Comparison of ENCODE assay signal across 13 mouse cellular contexts in the genomic region with DNA sequence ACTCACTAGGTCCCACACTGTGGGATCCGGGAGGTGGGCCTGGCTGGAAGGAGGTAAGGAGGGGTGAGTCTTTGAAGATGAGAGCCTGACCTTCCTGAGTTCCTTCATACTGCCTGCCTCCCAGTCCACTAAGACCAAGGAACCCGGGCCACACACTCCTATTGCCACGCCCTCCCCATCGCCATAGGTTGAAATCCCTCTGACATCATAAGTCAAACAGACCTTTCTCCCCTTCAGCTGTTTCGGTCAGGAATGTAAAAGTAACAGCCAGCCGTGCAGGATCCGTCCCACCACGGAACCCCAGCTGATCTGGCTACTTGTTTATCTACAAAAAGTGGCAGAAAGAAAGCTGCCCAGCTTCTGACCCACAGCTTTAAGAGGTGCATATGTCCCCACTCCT. TPM values are rescaled to one million over a fixed set of nuclear protein-coding genes. Genes with fewer than 3 reads are reported as not detected.
A peak's percentile ranks its signal among the peaks of the same experiment; 100 is the strongest.
DNase-seq lines count a peak whose midpoint lies in the region; ATAC-seq and TF ChIP-seq lines count a peak whose summit lies in the region.
"Had no signal": no experiment of that assay in that cellular context is flagged by ENCODE, and none has a peak within 500 bp of the region (broad histone marks: within the 10 kb centered on the region; RNA-seq: fewer than 3 reads in every experiment).

No protein-coding gene starts in this region.

- H3K4me2 ChIP-seq in limb, embryonic 13.5 days (replicated peaks) = peak overlapping the region; percentile 16; the same call in 1 of the 2 replicates
- no peak overlapping the region for H3K4me2 ChIP-seq in lung, postnatal 0 days (replicated peaks; ENCODE audit: low read depth, low read length)
- no peak overlapping the region for H3K4me2 ChIP-seq in forebrain, embryonic 13.5 days
- H3K4me2 ChIP-seq: hindbrain, embryonic 12.5 days; neural tube, embryonic 13.5 days had no signal

- no peak overlapping the region for H3K9ac ChIP-seq in limb, embryonic 13.5 days
- H3K9ac ChIP-seq in lung, postnatal 0 days (replicated peaks; ENCODE audit: low read depth) = no peak overlapping the region
- no peak overlapping the region for H3K9ac ChIP-seq in forebrain, embryonic 13.5 days
- H3K9ac ChIP-seq: hindbrain, embryonic 12.5 days; neural tube, embryonic 13.5 days had no signal

- peaks cover 11% of the 10 kb centered on the region; the same call in 1 of the 2 replicates for H3K4me1 ChIP-seq in limb, embryonic 13.5 days
- H3K4me1 ChIP-seq in lung, postnatal 0 days (ENCODE audit: insufficient read depth, low read depth, low read length) = peaks cover 55% of the 10 kb centered on the region; the same call in 1 of the 2 replicates
- H3K4me1 ChIP-seq in forebrain, embryonic 13.5 days = no peaks in the 10 kb centered on the region
- H3K4me1 ChIP-seq: hindbrain, embryonic 12.5 days; neural tube, embryonic 13.5 days had no signal

- peak; percentile 55; the same call in 1 of the 2 replicates for ATAC-seq in limb, embryonic 13.5 days (ENCODE audit: low FRiP score, low read depth)
- peak; percentile 76 for ATAC-seq in lung, postnatal 0 days
- ATAC-seq in forebrain, embryonic 13.5 days = no peak

- no peak overlapping the region for H3K27ac ChIP-seq in limb, embryonic 13.5 days
- H3K27ac ChIP-seq in lung, postnatal 0 days (ENCODE audit: low read length) = peak overlapping the region; percentile 88
- no peak overlapping the region for H3K27ac ChIP-seq in forebrain, embryonic 13.5 days
- H3K27ac ChIP-seq: hindbrain, embryonic 12.5 days; neural tube, embryonic 13.5 days had no signal

- peak; percentile 56 to 70 for DNase-seq in lung, adult 18-20 months
- no peak for DNase-seq in lung, postnatal 14 days
- DNase-seq in lung, postnatal 0 days (ENCODE audit: low spot score) = peak; percentile 93
- DNase-seq in spleen, postnatal 4 days (ENCODE audit: low spot score in 2 of 2) = no peak
- DNase-seq in cerebellum, adult 9-10 months = no peak
- DNase-seq: cerebellum, adult 8-10 months; kidney, adult 9 months; midbrain, embryonic 14.5 days had no signal

- TF ChIP-seq CTCF in lung, postnatal 0 days (IDR thresholded peaks at IDR 0.05) = no peak

- WGBS in limb, embryonic 13.5 days = 30% methylated on average over 8 of the region's 8 CpGs
- WGBS in lung, postnatal 0 days = 20% methylated on average over 8 of the region's 8 CpGs
- WGBS in forebrain, embryonic 13.5 days = 34% methylated on average over 8 of the region's 8 CpGs

- TF ChIP-seq EP300 in lung, postnatal 0 days (IDR thresholded peaks at IDR 0.05) = no peak

- H3K4me3 ChIP-seq in limb, embryonic 13.5 days = no peak overlapping the region
- no peak overlapping the region for H3K4me3 ChIP-seq in lung, postnatal 0 days (ENCODE audit: low read depth, low read length)
- H3K4me3 ChIP-seq in forebrain, embryonic 13.5 days = no peak overlapping the region
- H3K4me3 ChIP-seq: erythroblast, embryonic 14.5 days; hindbrain, embryonic 12.5 days; neural tube, embryonic 13.5 days had no signal

- H3K9me3 ChIP-seq in limb, embryonic 13.5 days = peaks cover 8% of the 10 kb centered on the region; the same call in 1 of the 2 replicates
- no peaks in the 10 kb centered on the region for H3K9me3 ChIP-seq in lung, postnatal 0 days (ENCODE audit: low read length)
- H3K9me3 ChIP-seq in forebrain, embryonic 13.5 days (replicated peaks) = no peaks in the 10 kb centered on the region
- H3K9me3 ChIP-seq: hindbrain, embryonic 12.5 days; neural tube, embryonic 13.5 days had no signal

- peaks cover 5% of the 10 kb centered on the region; the same call in 1 of the 2 replicates for H3K27me3 ChIP-seq in limb, embryonic 13.5 days
- H3K27me3 ChIP-seq in lung, postnatal 0 days (replicated peaks; ENCODE audit: insufficient read depth, low read length) = no peaks in the 10 kb centered on the region
- no peaks in the 10 kb centered on the region for H3K27me3 ChIP-seq in forebrain, embryonic 13.5 days
- H3K27me3 ChIP-seq: hindbrain, embryonic 12.5 days; neural tube, embryonic 13.5 days had no signal

- H3K36me3 ChIP-seq in limb, embryonic 13.5 days = no peaks in the 10 kb centered on the region
- H3K36me3 ChIP-seq in lung, postnatal 0 days (ENCODE audit: insufficient read depth, low read length) = no peaks in the 10 kb centered on the region
- H3K36me3 ChIP-seq in forebrain, embryonic 13.5 days (ENCODE audit: poor library complexity, severe bottlenecking) = no peaks in the 10 kb centered on the region
- H3K36me3 ChIP-seq: hindbrain, embryonic 12.5 days; neural tube, embryonic 13.5 days had no signal

RNA-seq across cellular contexts. Expression of a gene that starts 14.1 kb away (rescaled TPM):
- 20.4 and 22.5 TPM in 2 replicates for polyA plus RNA-seq in limb, embryonic 13.5 days (2015; fragmentation: Nextera tagmentation; extraction: Ambion mirVana)
- polyA plus RNA-seq in lung, postnatal 0 days (2015; fragmentation: Nextera tagmentation; extraction: Ambion mirVana) = 584 and 640 TPM in 2 replicates
- polyA plus RNA-seq in forebrain, embryonic 13.5 days (2015; fragmentation: Nextera tagmentation; extraction: Ambion mirVana) = 2.2 and 2.3 TPM in 2 replicates
- polyA plus RNA-seq: erythroblast, embryonic 14.5 days had no signal

Comparison
In these comparisons a context has a peak if more than half of its experiments do, and no peak if none do; other contexts are left out.
1. DNase-seq: peak in lung, adult 18-20 months (2 of 2) and lung, postnatal 0 days (single experiment); none in lung, postnatal 14 days (single experiment), spleen, postnatal 4 days (0 of 2) and cerebellum, adult 9-10 months (single experiment).
2. RNA of a gene that starts 14.1 kb away (polyA plus RNA-seq): 584 to 640 TPM in lung, postnatal 0 days; 20.4 to 22.5 TPM in limb, embryonic 13.5 days and 2.2 to 2.3 TPM in forebrain, embryonic 13.5 days; every median in the first group is over 10 times any median in the second.